Mouse (Mus musculus) small intestine, adult 2 months (tissue): Measurements from ENCODE around the gene Trip11.

Source experiments
- CTCF ChIP-seq: fragments of 200-500 bp; IDR thresholded peaks from 2 replicates; pipeline ENCODE4 v1.5.1; 2012; ENCODE audit warnings: low read depth, mild to moderate bottlenecking, control low read depth, inconsistent platforms, low read length, moderate library complexity, mixed read lengths; ENCODE audit not compliant: insufficient replicate concordance, insufficient read length; ENCODE audit errors: extremely low read depth
- POLR2A ChIP-seq: fragments of 200-500 bp; IDR thresholded peaks from 2 replicates; pipeline ENCODE4 v1.6.1; 2012; ENCODE audit warnings: low read depth, mild to moderate bottlenecking, control low read depth, inconsistent platforms, low read length, moderate library complexity

- TF ChIP-seq CTCF, result no peak
- TF ChIP-seq POLR2A, result no peak
These were observed 111.3 kb downstream of the Trip11 start for GRCm38 (mm10) chr12:101801744-101802143.
